Mouse (Mus musculus) hindbrain, embryonic 15.5 days (tissue): Measurements from ENCODE around the gene Ubxn6. TPM values are rescaled to one million over a fixed set of nuclear protein-coding genes. Genes with fewer than 3 reads are reported as not detected.
"Not testable (repeated sequence)": the region's sequence is repeated elsewhere in the genome, so short reads cannot be mapped to it uniquely, and the experiment has no call there.

Experiments
- ATAC-seq: fragments of 200-750 bp; cut with Nextera tagmentation; 2 replicates; pipeline ENCODE4 v1.8.0; 2017; ENCODE audit warnings: low read depth, moderate number of reproducible peaks, moderate TSS enrichment; ENCODE audit not compliant: low FRiP score
- H3K27ac ChIP-seq: fragments of 300-500 bp; sonication (generic); replicated peaks from 2 replicates; pipeline ENCODE4 v1.5.1; 2015; ENCODE audit warnings: mild to moderate bottlenecking, inconsistent platforms
- H3K27me3 ChIP-seq: fragments of 300-500 bp; sonication (generic); 2 replicates; pipeline ENCODE4 v1.6.1; 2015; ENCODE audit warnings: control low read depth, inconsistent platforms
- H3K36me3 ChIP-seq: fragments of 300-500 bp; sonication (generic); 2 replicates; pipeline ENCODE4 v1.6.1; 2015; ENCODE audit warnings: control low read depth, inconsistent platforms
- H3K4me1 ChIP-seq: fragments of 300-500 bp; sonication (generic); replicated peaks from 2 replicates; pipeline ENCODE4 v1.6.1; 2015; ENCODE audit warnings: control low read depth, inconsistent platforms
- H3K4me2 ChIP-seq: fragments of 300-500 bp; sonication (generic); 2 replicates; pipeline ENCODE4 v1.6.1; 2015; ENCODE audit warnings: moderate library complexity, mild to moderate bottlenecking, inconsistent platforms
- H3K4me3 ChIP-seq: fragments of 300-500 bp; sonication (generic); 2 replicates; pipeline ENCODE4 v1.5.1; 2015; ENCODE audit warnings: mild to moderate bottlenecking, inconsistent platforms
- H3K9ac ChIP-seq: fragments of 300-500 bp; sonication (generic); 2 replicates; pipeline ENCODE4 v1.6.1; 2015; ENCODE audit warnings: inconsistent platforms
- H3K9me3 ChIP-seq: fragments of 300-500 bp; sonication (generic); 2 replicates; pipeline ENCODE4 v1.6.1; 2016; ENCODE audit warnings: control low read depth, inconsistent platforms
- WGBS: fragments of 180-500 bp; shearing (Covaris S2); methylation state at CpG from one replicate; pipeline ENCODE4 v1.1.7; 2015; 5-methylcytosine and 5-hydroxymethylcytosine counted together
- polyA plus RNA-seq: library from polyadenylated mRNA; unstranded; fragments of >200 nt; fragmentation: Nextera tagmentation; extraction: Ambion mirVana; gene quantifications from 2 replicates; pipeline ENCODE4 v1.2.1, GENCODE M21; 2015

Ubxn6 gene
- polyA plus RNA-seq, 1 experiment from 2014 or later: 76.1 TPM

DNA sequence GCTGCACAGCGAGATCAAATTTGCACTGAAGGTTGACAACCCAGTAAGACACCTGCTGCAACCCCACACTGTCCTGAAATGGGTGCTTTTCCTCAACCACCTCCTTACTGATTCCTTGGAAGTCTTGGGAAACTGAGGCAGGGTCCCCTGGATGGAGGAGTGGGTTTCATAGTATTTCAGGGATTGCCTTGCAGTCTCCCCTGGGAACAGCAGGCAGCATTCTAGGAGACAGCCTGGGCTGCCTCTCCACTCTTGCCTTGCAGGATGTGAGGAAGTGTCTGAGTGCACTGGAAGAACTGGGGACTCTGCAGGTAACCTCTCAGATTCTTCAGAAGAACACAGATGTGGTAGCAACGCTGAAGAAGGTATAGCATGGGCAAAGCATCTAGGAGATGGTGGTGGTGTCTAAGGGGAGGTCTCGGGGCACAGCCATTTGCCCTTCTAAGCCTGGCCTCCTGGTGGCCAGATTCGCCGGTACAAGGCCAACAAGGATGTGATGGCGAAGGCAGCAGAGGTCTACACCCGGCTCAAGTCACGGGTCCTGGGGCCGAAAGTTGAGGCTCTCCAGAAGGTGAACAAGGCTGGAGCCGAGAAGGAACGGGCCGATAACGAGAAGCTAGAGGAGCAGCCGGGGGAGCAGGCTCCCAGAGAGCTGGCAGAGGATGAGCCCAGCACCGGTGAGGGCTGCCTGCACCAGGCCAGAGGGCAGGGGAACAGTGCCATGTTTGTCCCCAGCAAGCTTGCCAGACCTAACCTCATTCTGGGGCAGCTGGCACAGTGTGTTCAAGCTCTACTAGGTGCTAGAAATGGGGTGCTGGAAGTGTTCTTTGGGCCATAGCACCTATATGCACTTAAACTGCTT, 24.1 kb upstream of the Ubxn6 start:
- Histone ChIP-seq H3K4me2 (no peak overlapping the region), H3K27ac (no peak overlapping the region), H3K9me3 (no peaks in the 10 kb centered on the region), H3K27me3 (no peaks in the 10 kb centered on the region), H3K36me3 (peaks cover 74% of the 10 kb centered on the region), H3K9ac (no peak overlapping the region), H3K4me1 (no peaks in the 10 kb centered on the region), H3K4me3 (no peak overlapping the region)
- WGBS: 93% methylated on average over 15 of the region's 15 CpGs
- no peak for ATAC-seq

DNA sequence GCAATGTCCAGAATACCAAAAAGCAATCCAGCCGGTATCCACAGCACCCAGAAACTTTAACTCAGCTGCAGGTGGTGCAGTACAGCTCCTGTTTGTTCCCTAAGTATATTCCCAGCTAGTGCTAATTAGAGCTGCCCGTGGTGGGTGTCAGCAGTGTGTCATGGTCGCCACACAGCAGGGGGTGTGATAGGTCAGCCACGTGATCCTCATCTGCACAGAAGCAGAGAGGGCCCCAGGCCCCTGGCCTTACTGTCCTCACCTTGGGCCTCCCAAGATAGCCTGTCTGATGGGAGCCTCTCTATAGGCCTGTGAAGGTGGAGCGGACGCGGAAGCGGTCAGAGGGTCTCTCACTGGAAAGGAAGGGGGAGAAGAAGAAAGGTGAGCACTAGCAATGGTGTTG, 23.4 kb upstream of the Ubxn6 start:
- Histone ChIP-seq H3K27me3 (no peaks in the 10 kb centered on the region), H3K4me2 (no peak overlapping the region), H3K4me3 (no peak overlapping the region), H3K36me3 (peaks cover 70% of the 10 kb centered on the region), H3K9ac (no peak overlapping the region), H3K9me3 (no peaks in the 10 kb centered on the region), H3K27ac (no peak overlapping the region), H3K4me1 (no peaks in the 10 kb centered on the region)
- peak; percentile 46; the same call in 1 of the 2 replicates for ATAC-seq
- 91% methylated on average over 8 of the region's 8 CpGs for WGBS

DNA sequence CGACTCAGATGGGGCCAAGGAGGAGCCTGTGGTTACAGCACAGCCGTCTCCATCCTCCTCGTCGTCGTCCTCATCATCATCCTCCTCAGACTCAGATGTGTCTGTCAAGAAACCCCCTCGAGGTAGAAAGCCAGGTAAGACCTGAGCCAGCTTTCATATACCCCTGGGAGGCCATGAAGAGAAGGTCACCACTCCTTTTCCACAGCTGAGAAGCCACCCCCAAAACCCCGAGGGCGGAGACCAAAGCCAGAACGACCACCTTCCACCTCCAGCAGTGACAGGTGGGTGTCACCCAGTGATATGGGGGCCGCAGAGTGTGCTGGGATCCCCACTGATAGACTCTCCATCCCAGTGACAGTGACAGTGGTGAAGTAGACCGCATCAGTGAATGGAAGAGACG, 22.1 kb upstream of the Ubxn6 start:
- no peak overlapping the region for H3K27ac ChIP-seq
- ATAC-seq: no peak
- WGBS: 93% methylated on average over 12 of the region's 12 CpGs
- H3K4me3 ChIP-seq: no peak overlapping the region
- H3K27me3 ChIP-seq: no peaks in the 10 kb centered on the region
- H3K4me2 ChIP-seq: no peak overlapping the region
- peaks cover 62% of the 10 kb centered on the region for H3K36me3 ChIP-seq
- H3K4me1 ChIP-seq: no peaks in the 10 kb centered on the region
- H3K9ac ChIP-seq: no peak overlapping the region
- H3K9me3 ChIP-seq: no peaks in the 10 kb centered on the region

DNA sequence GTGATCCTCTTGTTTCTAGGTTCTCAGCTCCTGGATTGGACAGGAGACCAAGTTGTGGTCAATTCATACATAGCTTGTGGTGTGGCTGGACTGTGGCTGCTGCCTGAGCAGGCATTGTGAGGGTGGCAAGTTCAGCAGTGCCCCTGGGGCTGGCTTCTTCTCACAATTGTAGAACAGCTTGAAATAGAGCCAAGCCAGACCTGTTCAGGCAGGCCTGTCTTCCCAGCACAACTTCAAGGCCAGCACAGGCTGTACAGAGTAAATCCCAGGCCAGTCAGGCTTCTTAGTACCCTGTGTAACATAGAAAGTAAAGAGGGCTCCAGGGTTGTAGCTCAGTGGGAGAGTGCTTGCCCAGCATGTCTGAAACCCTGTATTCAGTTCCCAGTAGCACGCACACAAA, 18.0 kb upstream of the Ubxn6 start:
- no peak overlapping the region for H3K4me3 ChIP-seq
- 95% methylated on average over 1 of the region's 1 CpGs for WGBS
- H3K36me3 ChIP-seq: peaks cover 47% of the 10 kb centered on the region
- no peaks in the 10 kb centered on the region for H3K27me3 ChIP-seq
- no peaks in the 10 kb centered on the region for H3K4me1 ChIP-seq
- ATAC-seq: no peak
- H3K9me3 ChIP-seq: no peaks in the 10 kb centered on the region
- no peak overlapping the region for H3K9ac ChIP-seq
- H3K4me2 ChIP-seq: no peak overlapping the region
- H3K27ac ChIP-seq: no peak overlapping the region

DNA sequence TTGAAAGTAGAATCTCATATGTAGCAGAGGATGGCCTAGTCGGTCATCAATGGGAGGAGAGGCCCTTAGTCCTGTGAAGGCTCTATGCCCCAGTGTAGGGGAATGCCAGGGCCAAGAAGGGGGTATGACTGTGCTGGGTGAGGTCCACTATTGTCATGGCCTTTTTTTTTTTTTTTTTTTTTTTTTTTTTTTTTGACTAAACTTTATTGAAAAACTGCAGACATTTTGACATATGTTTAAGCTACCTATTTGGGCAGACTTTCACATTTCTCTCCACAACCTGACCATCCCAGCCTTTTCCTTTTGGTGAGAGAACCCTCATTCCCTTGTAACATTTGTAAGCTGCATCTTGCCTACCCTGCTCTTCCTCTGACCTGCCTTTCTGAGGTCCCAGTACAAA, 17.5 kb upstream of the Ubxn6 start:
- H3K27ac ChIP-seq: no peak overlapping the region
- H3K9ac ChIP-seq: no peak overlapping the region
- H3K36me3 ChIP-seq: peaks cover 42% of the 10 kb centered on the region
- no peak for ATAC-seq
- H3K4me2 ChIP-seq: no peak overlapping the region
- H3K27me3 ChIP-seq: no peaks in the 10 kb centered on the region
- H3K9me3 ChIP-seq: no peaks in the 10 kb centered on the region
- no peak overlapping the region for H3K4me3 ChIP-seq
- no peaks in the 10 kb centered on the region for H3K4me1 ChIP-seq
- 92% methylated on average over 1 of the region's 1 CpGs for WGBS

DNA sequence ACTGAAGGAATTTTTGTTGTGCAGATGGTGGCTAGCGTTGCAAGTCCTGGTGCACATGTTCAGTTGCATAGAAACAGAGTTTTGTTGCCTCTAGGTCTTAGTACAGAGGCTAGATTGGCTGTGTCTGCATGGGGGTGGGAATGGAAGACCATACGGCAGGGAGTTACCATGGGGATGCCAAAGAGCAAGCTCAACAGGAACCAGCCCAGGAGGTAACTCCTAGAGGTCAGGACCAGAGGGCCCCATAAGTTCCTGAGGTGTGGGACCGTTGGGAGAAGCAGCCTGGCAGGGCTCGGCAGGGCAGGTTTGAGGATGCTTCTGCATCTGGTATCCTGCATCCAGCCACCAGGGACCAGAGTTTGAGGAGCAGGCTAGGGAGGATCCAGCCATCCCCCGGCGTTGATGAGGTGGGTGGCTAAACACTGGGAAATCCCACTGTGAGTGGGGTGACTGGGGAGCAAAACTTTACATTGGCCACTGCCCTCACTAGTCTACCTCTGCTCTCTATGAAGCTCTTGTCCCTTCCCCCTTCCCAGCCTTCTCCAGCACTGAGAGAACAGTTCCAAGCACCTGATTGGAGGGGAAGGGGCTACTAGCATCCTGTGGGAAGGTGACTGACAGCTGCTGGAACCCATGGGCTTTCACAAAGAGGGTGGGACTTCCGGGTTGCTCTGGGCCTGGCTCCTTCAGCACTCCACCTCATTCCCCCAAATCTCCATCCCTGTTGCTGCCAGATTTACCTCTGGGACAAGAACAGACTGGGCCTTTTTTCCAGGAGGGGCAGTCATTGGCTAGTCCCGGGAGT, 6.2 kb upstream of the Ubxn6 start:
- Histone ChIP-seq H3K27me3 (no peaks in the 10 kb centered on the region), H3K9me3 (no peaks in the 10 kb centered on the region), H3K4me1 (peaks cover 38% of the 10 kb centered on the region), H3K9ac (peak overlapping the region; percentile 65), H3K4me2 (peak overlapping the region; percentile 78), H3K36me3 (peaks cover 2% of the 10 kb centered on the region; the same call in 1 of the 2 replicates), H3K27ac (peak overlapping the region; percentile 30; the same call in 1 of the 2 replicates), H3K4me3 (peak overlapping the region; percentile 65)
- 5% methylated on average over 8 of the region's 8 CpGs for WGBS
- peak; percentile 25 for ATAC-seq

DNA sequence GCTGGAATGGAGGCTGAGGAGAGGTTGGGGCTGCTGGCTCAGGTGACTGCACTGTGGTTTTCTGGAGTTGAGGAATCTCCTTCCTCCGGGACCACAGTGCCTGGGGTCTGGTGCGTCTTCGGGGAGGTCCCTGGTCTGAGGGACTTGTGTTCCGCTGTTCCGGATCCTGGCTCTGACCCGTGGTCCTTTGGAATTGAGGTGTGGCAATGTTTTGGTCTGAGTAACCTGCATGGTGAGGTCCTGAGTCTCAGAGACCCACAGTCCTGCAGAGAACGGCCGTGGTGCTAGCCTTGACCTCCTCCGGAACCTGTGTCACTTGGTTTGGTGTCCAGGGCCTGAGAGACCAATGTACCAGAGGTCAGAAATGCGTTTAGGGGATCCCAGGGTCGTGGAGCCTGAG, 5.1 kb upstream of the Ubxn6 start:
- peaks cover 44% of the 10 kb centered on the region for H3K4me1 ChIP-seq

DNA sequence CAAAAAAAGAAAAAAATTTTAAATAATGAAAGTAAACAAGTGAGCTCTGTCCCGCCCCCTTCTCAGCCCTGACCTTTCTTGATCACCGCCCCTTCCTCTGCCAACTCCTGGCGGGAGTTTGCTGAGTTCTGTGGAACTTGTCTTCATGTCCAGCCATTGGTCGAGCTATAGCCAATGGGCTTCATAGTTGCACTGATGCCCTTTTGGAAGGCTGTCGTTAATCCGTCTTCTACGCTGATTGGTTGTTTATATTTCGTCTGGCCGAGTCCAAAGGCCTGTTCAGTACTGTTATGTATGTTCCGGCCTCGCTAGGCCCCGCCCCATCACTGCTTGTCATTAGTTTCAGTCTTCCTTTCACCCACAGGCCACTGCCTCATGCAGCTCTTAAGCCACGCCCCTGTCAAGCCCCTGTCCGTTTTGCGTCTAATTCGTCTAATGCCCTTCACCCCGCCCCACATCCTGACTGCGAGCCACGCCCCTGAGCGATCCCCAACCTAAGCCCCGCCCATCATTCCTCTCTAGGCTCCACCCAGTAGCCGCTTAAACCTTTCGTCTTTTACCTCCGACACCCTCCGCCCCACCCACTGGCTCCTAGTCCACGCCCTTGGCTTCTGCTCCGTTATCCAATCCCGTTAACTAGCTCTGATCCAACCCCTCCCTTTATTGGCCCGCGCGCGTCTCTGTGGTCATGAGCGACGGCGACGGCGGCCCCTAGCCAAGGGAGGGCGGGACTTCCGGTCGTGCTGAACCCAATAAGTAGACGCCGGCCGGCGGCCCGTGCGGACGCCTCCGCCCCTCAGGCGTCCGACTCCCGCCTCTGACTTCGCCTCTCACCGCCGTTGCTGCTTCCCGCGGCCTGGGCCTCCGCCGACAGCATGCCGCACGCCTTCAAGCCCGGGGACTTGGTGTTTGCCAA, 4.3 kb upstream of the Ubxn6 start, which contains the start of gene Hdgfl2:
Hdgfl2 (plus strand) TSS at position 755 of the 916 bp plus-strand sequence.
- Histone ChIP-seq H3K9me3 (no peaks in the 10 kb centered on the region), H3K4me3 (peak within 1 kb of the TSS; percentile 65), H3K27me3 (no peaks in the 10 kb centered on the region), H3K27ac (peak within 1 kb of the TSS; percentile 79), H3K36me3 (peaks cover 2% of the 10 kb centered on the region; the same call in 1 of the 2 replicates), H3K4me2 (peak within 1 kb of the TSS; percentile 78), H3K9ac (peak within 1 kb of the TSS; percentile 65), H3K4me1 (peaks cover 47% of the 10 kb centered on the region)
- ATAC-seq: peak; percentile 94
- WGBS: under 1% methylated on average over 60 of the region's 61 CpGs

More for the DNA sequence above, 5.1 kb upstream of the Ubxn6 start:
- Histone ChIP-seq H3K27me3 (no peaks in the 10 kb centered on the region), H3K4me2 (peak overlapping the region; percentile 78), H3K36me3 (peaks cover 2% of the 10 kb centered on the region; the same call in 1 of the 2 replicates), H3K9me3 (no peaks in the 10 kb centered on the region), H3K9ac (peak overlapping the region; percentile 65), H3K4me3 (peak overlapping the region; percentile 65), H3K27ac (peak overlapping the region; percentile 63)
- WGBS: 3% methylated on average over 11 of the region's 11 CpGs
- no peak for ATAC-seq

DNA sequence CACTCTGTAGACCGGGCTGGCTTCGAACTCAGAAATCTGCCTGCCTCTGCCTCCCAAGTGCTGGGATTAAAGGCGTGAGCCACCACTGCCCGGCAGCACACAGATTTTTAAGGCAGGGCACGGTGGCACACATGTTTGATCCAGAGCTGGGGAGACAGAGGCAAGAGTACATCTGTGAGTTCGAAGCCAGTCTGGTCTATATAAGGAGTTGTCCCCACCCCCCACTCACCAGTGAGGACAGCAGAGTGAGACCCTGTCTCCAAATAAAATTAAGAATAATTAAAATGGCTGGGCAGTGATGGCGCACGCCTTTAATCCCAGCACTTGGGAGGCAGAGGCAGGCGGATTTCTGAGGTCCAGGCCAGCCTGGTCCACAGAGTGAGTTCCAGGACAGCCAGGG, 3.5 kb upstream of the Ubxn6 start:
- peaks cover 54% of the 10 kb centered on the region for H3K4me1 ChIP-seq
- H3K4me3 ChIP-seq: peak overlapping the region; percentile 65
- 65% methylated on average over 9 of the region's 9 CpGs for WGBS
- ATAC-seq, H3K9ac ChIP-seq, H3K27me3 ChIP-seq, H3K36me3 ChIP-seq, H3K9me3 ChIP-seq: not testable (repeated sequence)
- H3K4me2 ChIP-seq: peak overlapping the region; percentile 78
- H3K27ac ChIP-seq: peak overlapping the region; percentile 79

DNA sequence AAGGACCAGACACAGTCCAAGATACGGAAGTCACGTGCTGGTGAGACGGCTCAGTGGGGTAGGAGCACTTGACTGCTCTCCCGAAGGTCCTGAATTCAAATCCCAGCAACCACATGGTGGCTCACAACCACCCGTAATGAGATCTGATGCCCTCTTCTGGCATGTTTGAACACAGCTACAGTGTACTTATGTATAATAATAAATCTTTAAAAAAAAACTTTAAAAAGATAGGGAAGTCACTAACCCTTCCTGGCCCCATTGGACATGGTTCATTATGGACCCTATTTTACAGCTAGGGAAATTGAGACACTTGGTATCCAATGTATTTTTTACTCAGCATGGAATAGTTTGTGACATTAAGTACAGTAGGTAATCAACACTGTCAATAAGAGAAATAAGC, 2.7 kb upstream of the Ubxn6 start:
- WGBS: 93% methylated on average over 5 of the region's 5 CpGs

DNA sequence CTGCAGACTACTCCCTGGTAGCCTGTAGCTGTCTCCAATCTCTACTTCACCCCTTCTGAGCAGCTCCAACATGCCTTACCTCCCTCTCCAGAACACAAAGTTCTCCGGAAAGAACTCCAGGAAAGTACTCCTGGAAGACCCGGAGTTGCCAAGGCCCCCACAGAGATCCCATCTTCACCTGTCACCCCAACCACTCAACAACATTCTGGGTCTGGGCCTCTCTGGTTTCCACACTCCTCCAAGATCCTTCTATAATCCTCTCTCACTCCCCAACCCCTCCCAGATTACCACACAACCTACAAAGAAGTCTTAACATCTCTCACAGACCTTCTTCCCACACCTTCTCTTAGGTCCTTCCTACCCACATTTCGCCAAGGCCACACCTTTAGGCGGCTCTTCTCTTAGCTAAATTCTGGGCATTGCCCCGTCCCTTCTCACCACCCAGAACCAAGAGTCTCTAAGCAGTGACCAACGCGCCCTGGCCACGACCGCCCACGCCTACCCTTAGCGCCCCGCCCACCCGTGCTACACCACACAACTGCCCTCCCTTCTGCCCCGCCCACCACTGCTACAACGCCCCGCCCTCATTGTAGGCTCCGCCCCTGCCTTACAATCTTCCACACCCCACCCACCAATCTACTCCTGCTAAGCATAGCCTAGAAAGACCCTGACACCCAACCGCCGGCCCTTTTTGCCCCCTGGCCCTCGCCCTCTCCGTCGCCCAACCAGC, 566 bp downstream of the Ubxn6 start:
- H3K9me3 ChIP-seq: no peaks in the 10 kb centered on the region
- peak overlapping the region; percentile 89 for H3K9ac ChIP-seq
- peaks cover 42% of the 10 kb centered on the region for H3K36me3 ChIP-seq
- H3K4me2 ChIP-seq: peak overlapping the region; percentile 88
- 8% methylated on average over 22 of the region's 22 CpGs for WGBS
- peak; percentile 0; the same call in 1 of the 2 replicates for ATAC-seq
- H3K4me3 ChIP-seq: peak overlapping the region; percentile 98
- peak overlapping the region; percentile 96 for H3K27ac ChIP-seq
- peaks cover 21% of the 10 kb centered on the region for H3K4me1 ChIP-seq
- H3K27me3 ChIP-seq: no peaks in the 10 kb centered on the region

More for the DNA sequence above, 2.7 kb upstream of the Ubxn6 start:
- no peaks in the 10 kb centered on the region for H3K27me3 ChIP-seq
- H3K4me3 ChIP-seq: no peak overlapping the region
- no peak for ATAC-seq
- H3K9ac ChIP-seq: no peak overlapping the region
- H3K9me3 ChIP-seq: no peaks in the 10 kb centered on the region
- H3K4me1 ChIP-seq: peaks cover 47% of the 10 kb centered on the region
- no peak overlapping the region for H3K27ac ChIP-seq
- peaks cover 11% of the 10 kb centered on the region for H3K36me3 ChIP-seq
- no peak overlapping the region for H3K4me2 ChIP-seq
